Mouse (Mus musculus): ENCODE results near the gene Wwc1. TPM values are rescaled to one million over a fixed set of nuclear protein-coding genes. Genes with fewer than 3 reads are reported as not detected.

The Wwc1 gene
- total RNA-seq (2021) = 1 to 10 TPM; 1.3 to 1.5 TPM

GRCm38 (mm10) chr11:35980411-35980917 is at the start of gene Wwc1:
Gene Wwc1, minus strand, starts transcription at chr11:35980527.
- intact Hi-C loops (cut with DNase I) = no loop called here
- DNase-seq (ENCODE audit: low spot score) = no peak

GRCm38 (mm10) chr11:36020009-36020408 is 39.7 kb upstream of the Wwc1 start:
- intact Hi-C loops (cut with DNase I) = no loop called here
- DNase-seq (ENCODE audit: low spot score) = no peak

GRCm38 (mm10) chr11:36013179-36013578 is 32.9 kb upstream of the Wwc1 start:
- intact Hi-C loops (cut with DNase I) = no loop called here
- DNase-seq (ENCODE audit: low spot score) = no peak

GRCm38 (mm10) chr11:36009281-36010208 is 29.2 kb upstream of the Wwc1 start:
- intact Hi-C loops (cut with DNase I) = loop anchor here (10.0 kb wide), 1 partner anchor 1165 kb away; no protein-coding TSS in a partner anchor
- no peak for DNase-seq (ENCODE audit: low spot score)

GRCm38 (mm10) chr11:36002900-36003299 is 22.6 kb upstream of the Wwc1 start:
- no peak for DNase-seq (ENCODE audit: low spot score)
- intact Hi-C loops (cut with DNase I) = loop anchor here (5.0 to 10.0 kb wide), 3 partner anchors 81 to 1158 kb away; no protein-coding TSS in a partner anchor

GRCm38 (mm10) chr11:36001282-36001970 is 21.1 kb upstream of the Wwc1 start:
- intact Hi-C loops (cut with DNase I) = loop anchor here (5.0 to 10.0 kb wide), 3 partner anchors 79 to 1157 kb away; no protein-coding TSS in a partner anchor

GRCm38 (mm10) chr11:36000585-36001281 is 20.4 kb upstream of the Wwc1 start:
- no peak for DNase-seq (ENCODE audit: low spot score)
- intact Hi-C loops (cut with DNase I) = loop anchor here (5.0 to 10.0 kb wide), 3 partner anchors 78 to 1156 kb away; no protein-coding TSS in a partner anchor

More at GRCm38 (mm10) chr11:36001282-36001970, 21.1 kb upstream of the Wwc1 start:
- DNase-seq (ENCODE audit: low spot score) = peak; percentile 56

- intact Hi-C loops (cut with DNase I) = loop anchor here (5.0 to 10.0 kb wide), 3 partner anchors 78 to 1155 kb away; no protein-coding TSS in a partner anchor
- no peak for DNase-seq (ENCODE audit: low spot score)
Measured at GRCm38 (mm10) chr11:36000038-36000437, 19.7 kb upstream of the Wwc1 start.

- no peak for DNase-seq (ENCODE audit: low spot score)
- intact Hi-C loops (cut with DNase I) = no loop called here
Measured at GRCm38 (mm10) chr11:35998048-35998447, 17.7 kb upstream of the Wwc1 start.

GRCm38 (mm10) chr11:35995310-35995709 is 15.0 kb upstream of the Wwc1 start:
- intact Hi-C loops (cut with DNase I) = no loop called here
- no peak for DNase-seq (ENCODE audit: low spot score)

GRCm38 (mm10) chr11:35991846-35992245 is 11.5 kb upstream of the Wwc1 start:
- no peak for DNase-seq (ENCODE audit: low spot score)
- intact Hi-C loops (cut with DNase I) = no loop called here

- intact Hi-C loops (cut with DNase I) = no loop called here
- no peak for DNase-seq (ENCODE audit: low spot score)
Measured at GRCm38 (mm10) chr11:35989967-35990366, 9.6 kb upstream of the Wwc1 start.

- DNase-seq (ENCODE audit: low spot score) = no peak
- intact Hi-C loops (cut with DNase I) = no loop called here
Measured at GRCm38 (mm10) chr11:35985841-35986393, 5.6 kb upstream of the Wwc1 start.

GRCm38 (mm10) chr11:35982734-35983133 is 2.4 kb upstream of the Wwc1 start:
- DNase-seq (ENCODE audit: low spot score) = no peak
- intact Hi-C loops (cut with DNase I) = no loop called here

GRCm38 (mm10) chr11:35979733-35980410 is 455 bp downstream of the Wwc1 start:
- no peak for DNase-seq (ENCODE audit: low spot score)
- intact Hi-C loops (cut with DNase I) = no loop called here

- intact Hi-C loops (cut with DNase I) = no loop called here
Measured at GRCm38 (mm10) chr11:35979266-35979732, 1.0 kb downstream of the Wwc1 start.

GRCm38 (mm10) chr11:35977796-35978195 is 2.5 kb downstream of the Wwc1 start:
- intact Hi-C loops (cut with DNase I) = no loop called here

More at GRCm38 (mm10) chr11:35979266-35979732, 1.0 kb downstream of the Wwc1 start:
- DNase-seq (ENCODE audit: low spot score) = no peak

GRCm38 (mm10) chr11:35977096-35977495 is 3.2 kb downstream of the Wwc1 start:
- intact Hi-C loops (cut with DNase I) = no loop called here
- DNase-seq (ENCODE audit: low spot score) = no peak

More at GRCm38 (mm10) chr11:35977796-35978195, 2.5 kb downstream of the Wwc1 start:
- DNase-seq (ENCODE audit: low spot score) = no peak

GRCm38 (mm10) chr11:35976482-35976881 is 3.8 kb downstream of the Wwc1 start:
- intact Hi-C loops (cut with DNase I) = no loop called here
- no peak for DNase-seq (ENCODE audit: low spot score)
